Mouse (Mus musculus) adrenal gland, postnatal 36 days (tissue): Measurements from ENCODE around the gene Nup155. TPM values are rescaled to one million over a fixed set of nuclear protein-coding genes. Genes with fewer than 3 reads are reported as not detected.
"Not testable (repeated sequence)": the region's sequence is repeated elsewhere in the genome, so short reads cannot be mapped to it uniquely, and the experiment has no call there.

Experiments used
- DNase-seq, 2 experiments: peaks; one replicate each; pipeline ENCODE4 v3.0.0; 2021; ENCODE audit warnings: mixed read lengths in 1 of 2
- long read RNA-seq, 2 experiments: library from polyadenylated mRNA; stranded (forward); transcript quantifications; one replicate each; pipeline ENCODE4 v2.0.0; 2021; ENCODE audit warnings: borderline sequencing depth in 2 of 2
- total RNA-seq, 2 experiments: library from RNA; stranded (reverse); gene quantifications; 2 replicates each; pipeline ENCODE4 v1.2.3; 2021

Gene Nup155
- total RNA-seq, result 10 to 100 TPM; 18.9 to 19.3 TPM
- long read RNA-seq, experiment 1, full-length matches to known transcripts, result 1 of 5 reads
- long read RNA-seq, experiment 1, partial matches to known transcripts, result 3 of 5 reads
- long read RNA-seq, experiment 1, other reads (novel, unspliced or antisense), result 1 of 5 reads
- long read RNA-seq, experiment 2, full-length matches to known transcripts, result 1 of 2 reads
- long read RNA-seq, experiment 2, partial matches to known transcripts, result 1 of 2 reads
- long read RNA-seq, experiment 2, other reads (novel, unspliced or antisense), result 0 of 2 reads

- DNase-seq, result peak; percentile 93 to 94
These were observed at the start of gene Nup155 for GRCm38 (mm10) chr15:8108966-8109743. Gene Nup155 (plus strand): TSS chr15:8109273.

DNA sequence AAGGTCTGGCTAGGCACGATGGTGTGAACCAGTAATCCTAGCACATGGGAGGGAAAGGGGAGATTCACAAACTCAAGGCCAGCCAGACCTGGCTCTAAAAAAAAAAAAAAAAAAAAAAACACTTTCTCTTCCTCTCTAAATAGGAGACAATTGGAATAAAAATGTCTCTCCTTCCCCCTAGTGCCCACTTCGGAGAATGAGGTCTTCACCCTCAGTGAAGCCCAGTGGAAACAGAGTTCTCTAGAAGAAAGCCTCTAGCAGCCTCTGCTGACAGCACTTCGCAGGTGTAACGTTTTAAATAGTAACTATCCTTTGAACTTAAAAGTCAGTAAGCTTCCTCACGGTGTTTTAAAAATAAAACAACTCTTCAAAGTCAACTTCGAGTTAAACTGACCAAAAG, 43.9 kb upstream of the Nup155 start:
- DNase-seq, result no peak

DNA sequence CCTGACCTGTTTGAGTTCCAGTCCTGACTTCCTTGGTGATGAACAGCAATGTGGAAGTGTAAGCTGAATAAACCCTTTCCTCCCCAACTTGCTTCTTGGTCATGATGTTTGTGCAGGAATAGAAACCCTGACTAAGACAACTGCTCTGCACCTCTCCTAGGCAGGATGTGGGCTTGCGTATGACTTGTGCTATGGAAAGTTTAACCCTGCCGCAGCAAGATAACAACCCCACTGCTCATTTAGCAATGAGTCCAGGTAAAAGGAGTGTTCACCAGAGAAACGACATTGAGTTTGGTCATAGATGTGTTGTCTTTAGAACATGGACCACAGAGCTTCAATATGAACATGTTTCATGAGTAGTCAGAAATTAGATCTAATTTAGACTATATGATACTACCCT, 35.9 kb upstream of the Nup155 start:
- not testable (repeated sequence) for DNase-seq

DNA sequence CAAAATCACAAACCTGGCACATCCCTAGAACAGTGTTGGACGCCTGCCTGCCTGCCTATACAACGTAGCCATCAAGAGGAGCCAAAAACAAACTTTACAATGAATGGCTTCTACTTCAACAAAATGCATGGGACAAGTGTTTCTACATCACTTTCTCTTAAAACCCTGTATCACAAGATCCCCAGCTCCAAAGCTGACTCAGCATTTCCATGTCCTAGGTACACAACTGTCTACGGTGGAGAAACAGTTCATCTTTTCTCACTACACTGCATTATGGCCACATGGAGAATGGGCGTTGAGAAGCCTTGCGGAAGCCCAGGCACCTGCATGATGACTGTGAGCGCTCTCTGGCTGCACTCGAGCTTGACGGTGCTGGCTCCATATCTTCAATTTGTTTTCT, 26.9 kb upstream of the Nup155 start:
- DNase-seq, result no peak

DNA sequence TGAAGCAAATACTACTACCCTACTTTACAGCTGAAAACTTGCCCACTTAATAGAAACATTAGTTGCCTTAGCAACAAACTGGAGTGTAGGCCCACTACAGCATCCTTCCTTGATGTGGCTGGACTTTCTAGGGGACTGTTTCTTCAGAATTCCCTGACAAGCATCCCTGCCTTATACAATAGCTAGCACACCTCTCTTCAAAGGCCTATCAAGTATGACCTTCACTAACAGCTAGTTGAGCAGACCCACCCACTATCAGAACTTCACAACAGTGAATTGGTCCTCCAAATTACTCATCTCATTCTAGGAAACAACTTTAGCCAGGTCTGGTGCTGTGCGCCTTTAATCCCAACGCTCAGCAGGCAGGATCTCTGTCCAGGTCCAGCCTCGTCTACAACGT, 21.8 kb upstream of the Nup155 start:
- no peak for DNase-seq

- peak; percentile 8 to 20 for DNase-seq
These were observed 20.4 kb upstream of the Nup155 start for GRCm38 (mm10) chr15:8088715-8089114.

GRCm38 (mm10) chr15:8090685-8091084, 18.4 kb upstream of the Nup155 start:
- DNase-seq, result no peak

DNA sequence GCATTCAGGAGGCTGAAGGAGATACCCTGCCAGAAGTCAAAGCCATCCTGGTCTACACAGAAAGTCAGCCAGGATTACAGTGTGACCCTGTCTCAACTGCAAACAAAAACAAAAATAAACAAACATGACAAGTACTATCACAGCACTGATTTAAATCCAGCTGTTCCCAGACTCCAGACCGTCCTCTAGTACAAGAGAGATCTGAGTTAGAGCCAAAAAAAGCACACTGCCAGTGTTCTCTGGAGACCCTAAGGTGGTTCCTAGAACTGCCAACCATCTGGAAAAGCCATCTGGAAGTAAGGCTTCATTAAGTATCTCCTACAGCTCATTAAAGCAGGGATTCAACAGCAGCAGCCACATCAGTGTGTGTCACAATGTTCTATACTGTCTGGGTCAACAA, 16.4 kb upstream of the Nup155 start:
- not testable (repeated sequence) for DNase-seq

DNA sequence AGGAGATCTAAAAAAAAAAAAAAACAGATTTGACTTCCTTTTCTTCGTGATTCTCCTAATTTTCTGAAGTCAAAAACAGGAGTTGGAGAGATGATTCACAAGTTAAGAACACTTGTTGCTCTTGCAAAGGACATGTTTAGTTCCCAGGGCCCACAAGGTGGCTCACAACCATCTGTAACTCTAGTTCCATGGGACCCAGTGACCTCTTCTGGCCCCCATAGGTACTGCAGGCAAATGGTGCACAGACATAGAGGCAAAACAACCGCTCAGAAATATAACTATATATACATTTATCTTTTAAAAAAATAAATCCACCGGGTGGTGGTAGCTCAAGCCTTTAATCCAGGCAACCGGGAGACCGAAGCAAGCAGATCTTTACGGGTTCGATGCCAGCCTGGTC, 11.2 kb upstream of the Nup155 start:
- peak; percentile 44 to 64 for DNase-seq

DNA sequence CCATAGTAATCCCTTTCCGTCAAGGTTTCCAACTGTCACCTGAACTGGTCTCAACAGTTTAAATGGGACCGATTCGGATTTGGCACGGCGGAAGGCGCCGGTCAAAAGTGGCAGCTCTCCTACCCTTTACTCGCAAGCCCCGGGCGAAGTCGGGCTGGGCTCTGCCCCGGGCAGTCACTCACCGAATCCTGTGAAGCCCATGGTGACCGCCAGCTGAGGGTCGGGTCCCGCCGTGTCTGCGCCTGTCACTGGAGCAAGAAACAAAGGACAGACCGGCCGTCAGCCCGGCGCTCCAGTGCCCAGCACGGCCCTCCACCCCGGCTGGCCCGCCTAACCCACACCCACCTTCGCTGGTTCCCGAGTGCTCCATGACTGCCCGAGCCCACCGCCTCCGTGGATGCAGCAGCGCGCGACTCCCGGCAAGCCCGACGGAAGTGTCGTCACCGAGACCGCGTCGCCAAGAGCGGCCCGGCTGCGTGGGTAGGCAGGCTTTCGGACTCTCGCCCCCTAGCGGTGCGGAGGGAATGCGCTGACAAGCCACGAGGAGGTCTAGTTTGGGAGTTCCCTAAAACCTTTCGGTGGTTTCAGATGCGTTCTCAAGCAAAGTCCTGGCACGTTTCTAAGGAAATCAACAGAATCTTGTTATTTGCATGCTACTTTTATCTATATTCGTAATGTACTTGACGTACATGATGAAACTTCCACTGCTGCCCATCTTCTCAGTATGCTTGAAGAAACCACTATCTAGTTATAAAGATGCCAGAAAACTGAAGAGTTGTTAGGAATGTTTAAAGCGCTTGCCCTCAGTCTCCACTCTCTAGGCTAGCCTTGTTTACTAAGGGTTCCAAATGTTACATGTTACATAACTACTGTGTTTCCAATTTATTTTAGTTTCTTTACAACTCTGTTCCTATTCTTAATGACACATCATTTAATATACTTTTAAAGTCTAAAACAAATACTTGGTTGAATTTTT, 10.0 kb upstream of the Nup155 start, which contains the start of gene Wdr70:
TSS of gene Wdr70 (minus strand) at position 436 of the 976 bp plus-strand sequence.
- DNase-seq, result peak; percentile 98 to 99

DNA sequence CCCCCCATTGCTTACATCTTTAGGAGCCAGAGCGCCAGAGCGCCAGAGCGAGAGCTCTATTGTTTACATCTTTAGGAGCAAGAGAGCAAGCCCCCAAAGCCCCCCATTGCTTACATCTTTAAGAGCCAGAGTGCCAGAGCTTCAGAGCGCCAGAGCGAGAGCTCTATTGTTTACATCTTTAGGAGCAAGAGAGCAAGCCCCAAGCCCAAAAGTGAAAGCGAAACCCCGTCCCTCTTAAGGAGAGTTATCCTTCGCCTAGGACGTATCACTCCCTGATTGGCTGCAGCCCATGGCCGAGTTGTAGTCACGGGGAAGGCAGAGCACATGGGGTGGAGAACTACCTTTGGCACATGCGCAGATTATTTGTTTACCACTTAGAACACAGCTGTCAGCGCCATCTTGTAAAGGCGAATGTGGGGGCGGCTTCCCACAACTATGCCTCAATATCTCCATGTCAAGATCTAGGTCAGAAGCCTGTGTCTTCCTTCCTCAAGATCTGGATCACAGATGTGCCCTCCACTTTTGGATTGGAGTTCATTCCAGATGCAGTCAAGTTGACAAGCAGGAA, 7.0 kb upstream of the Nup155 start:
- DNase-seq, result not testable (repeated sequence)

GRCm38 (mm10) chr15:8108360-8108965, 610 bp upstream of the Nup155 start:
- no peak for DNase-seq

GRCm38 (mm10) chr15:8109782-8110181, 709 bp downstream of the Nup155 start:
- DNase-seq, result no peak

- no peak for DNase-seq
These were observed 20.2 kb downstream of the Nup155 start for GRCm38 (mm10) chr15:8129281-8129680.

- no peak for DNase-seq
These were observed 22.2 kb downstream of the Nup155 start for GRCm38 (mm10) chr15:8131268-8131667.

GRCm38 (mm10) chr15:8131761-8132160, 22.7 kb downstream of the Nup155 start:
- DNase-seq, result no peak

DNA sequence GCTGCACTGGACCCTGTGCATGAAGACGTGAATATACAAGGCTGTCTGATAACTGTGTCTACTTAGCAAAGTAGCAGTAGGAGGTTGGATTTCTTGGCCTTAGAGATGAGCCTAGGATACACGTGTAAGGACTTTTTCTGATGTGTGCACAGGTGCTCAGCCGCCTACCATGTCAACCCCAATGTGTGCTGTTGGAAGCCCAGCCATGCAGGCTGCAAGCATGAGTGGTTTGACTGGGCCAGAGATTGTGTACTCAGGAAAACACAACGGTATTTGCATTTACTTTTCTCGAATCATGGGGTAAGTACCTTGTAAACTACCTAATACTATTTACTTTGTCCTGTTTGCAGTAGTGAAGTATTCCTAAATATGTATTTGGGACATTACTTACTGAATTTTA, 26.5 kb downstream of the Nup155 start:
- DNase-seq, result no peak

GRCm38 (mm10) chr15:8161841-8162240, 52.8 kb downstream of the Nup155 start:
- DNase-seq, result no peak

GRCm38 (mm10) chr15:8168591-8169265, 59.7 kb downstream of the Nup155 start, which contains the start of gene Cplane1:
Gene Cplane1 (plus strand): TSS chr15:8169106.
- peak; percentile 97 to 98 for DNase-seq

DNA sequence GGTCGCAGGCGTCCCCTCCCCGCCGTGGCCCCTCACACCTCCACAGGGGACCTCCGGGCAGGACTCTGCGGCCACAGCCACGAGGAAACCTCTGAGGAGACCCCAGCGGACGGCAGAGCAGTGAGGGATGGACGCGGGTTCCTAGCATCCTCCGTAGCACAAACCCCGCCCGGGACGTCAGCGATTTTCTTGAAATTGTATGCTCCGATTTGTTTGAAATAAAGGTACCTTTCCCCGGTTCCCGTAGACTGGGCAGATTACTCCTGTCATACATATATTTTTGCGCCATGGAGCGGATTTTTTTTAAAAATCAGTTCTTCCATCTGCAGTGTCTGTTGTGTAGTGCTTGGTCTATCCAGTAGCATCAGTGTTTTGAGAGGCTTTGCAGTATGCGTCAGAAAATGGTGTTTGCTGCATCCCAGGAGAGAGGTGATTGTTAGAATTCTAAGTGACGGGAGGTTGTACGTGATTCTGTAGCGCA, 60.2 kb downstream of the Nup155 start:
- peak; percentile 3 to 44 for DNase-seq

DNA sequence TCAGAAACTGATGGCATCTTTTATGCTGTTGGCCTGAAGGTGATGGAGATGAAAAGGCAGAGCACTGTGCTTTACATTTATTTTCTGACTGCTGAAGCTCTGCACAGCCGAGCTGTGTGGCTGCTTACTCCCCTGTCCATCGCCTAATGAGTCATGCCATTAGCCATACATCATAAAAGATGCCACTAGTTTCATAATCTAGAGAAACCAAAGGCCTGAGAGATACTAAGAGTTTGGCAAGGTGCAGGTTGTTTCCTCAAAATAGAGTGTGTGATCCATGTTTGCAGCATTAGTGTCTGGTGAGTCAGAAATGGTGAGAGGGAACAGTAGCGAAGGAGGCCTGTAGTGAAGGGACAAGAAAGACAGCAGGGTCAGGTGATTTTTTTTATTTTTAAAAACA, 80.5 kb downstream of the Nup155 start:
- no peak for DNase-seq
